Mouse (Mus musculus): ENCODE data around the gene Olig1. TPM values are rescaled to one million over a fixed set of nuclear protein-coding genes. Genes with fewer than 3 reads are reported as not detected.

The Olig1 gene
- total RNA-seq, 2 experiments from 2014 or later = not detected

- ATAC-seq (replicated peaks; ENCODE audit: low FRiP score, poor library complexity, severe bottlenecking) = no peak
Measured at GRCm38 (mm10) chr16:91301454-91301853, 31.9 kb downstream of the Olig1 start.

DNA sequence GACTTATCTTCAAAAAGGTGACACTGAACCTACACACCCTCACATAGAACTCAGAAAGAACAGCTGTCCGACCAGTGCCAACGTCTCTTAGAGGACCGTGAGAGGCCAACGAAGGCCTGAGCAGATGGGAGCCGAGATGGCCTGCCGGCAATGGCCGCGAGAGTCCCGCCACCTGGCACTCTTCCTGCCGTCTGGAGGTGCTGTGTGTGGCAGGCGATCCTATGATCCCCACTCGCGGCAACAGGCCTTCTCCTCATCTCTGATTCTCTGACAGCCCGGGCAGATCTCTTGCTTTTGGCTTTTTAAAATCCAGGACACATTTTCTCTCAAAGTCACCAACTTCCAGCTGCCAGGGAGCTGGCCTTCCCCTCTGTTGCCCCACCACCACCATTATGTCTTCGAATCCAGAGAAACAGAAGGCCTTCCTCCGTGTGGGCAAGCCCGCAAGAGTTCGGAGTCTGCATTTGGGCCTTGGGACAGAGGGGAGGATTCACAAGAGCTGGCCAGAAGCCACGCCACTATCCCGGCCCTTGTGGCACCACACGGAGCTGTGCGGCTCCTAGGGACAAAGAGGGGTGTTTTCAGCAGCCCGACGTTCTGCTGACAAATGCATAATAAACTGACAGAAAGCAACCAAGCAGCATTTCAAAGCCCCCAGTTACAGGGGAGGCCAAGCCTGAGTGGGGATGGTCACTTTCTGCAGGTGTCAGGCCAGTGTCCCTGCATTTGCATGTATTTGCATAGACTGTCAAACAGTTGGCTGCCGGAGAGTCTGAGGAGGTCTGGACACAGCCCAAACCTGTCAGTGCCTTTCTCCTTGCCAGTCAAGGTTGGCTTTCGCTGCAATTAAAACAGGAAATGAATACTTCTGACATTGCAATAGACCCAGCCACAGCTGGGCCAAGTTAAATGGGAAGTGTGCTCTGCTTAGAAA is 34.5 kb downstream of the Olig1 start:
- no peak for ATAC-seq (replicated peaks; ENCODE audit: low FRiP score, poor library complexity, severe bottlenecking)

DNA sequence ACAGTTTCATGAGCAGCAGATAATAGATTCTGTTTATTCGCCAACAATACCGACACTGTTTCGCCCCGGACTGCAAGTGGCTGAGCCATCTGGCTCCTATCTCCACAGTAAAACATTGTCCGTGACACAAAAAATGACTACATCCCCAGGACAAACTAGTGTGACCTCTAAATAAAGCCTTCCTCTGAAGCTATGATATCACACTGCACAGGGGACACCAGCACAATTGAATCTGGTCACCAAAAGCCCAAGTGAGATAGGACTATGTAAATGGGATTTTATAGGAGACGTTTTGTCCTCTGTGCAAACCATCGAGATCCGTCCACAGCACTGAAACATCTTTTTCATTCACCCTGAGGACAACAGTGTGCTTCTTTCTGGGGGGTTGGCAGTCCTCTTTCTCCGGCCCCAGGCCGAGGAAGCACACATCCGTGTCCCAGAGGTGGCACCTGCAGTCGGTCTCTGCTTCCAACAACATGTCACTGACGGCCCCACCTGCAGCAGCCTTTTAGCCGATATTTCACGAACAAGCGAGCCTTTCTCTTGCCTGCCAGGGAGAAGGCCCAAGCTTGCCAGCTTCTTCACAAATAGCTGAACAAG is 36.0 kb downstream of the Olig1 start:
- ATAC-seq (replicated peaks; ENCODE audit: low FRiP score, poor library complexity, severe bottlenecking) = no peak

DNA sequence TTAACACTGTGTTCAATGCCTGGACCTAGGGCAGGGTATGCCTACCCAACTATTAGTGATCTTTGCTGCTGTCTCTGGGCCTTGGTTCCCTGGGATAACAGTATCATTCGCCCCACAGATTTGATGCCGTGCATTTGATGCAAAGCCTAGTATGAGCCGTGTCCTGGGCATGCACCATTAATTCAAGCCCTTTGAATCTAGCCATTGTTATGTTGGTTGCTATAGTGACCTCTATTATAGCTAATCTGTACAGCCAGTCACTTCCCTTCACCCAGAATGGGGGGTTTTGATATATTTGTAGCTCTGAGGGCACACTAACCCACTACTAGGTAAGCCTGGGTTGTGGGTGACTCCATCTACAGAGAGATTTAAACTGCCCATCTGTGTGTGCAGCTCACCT is 40.3 kb downstream of the Olig1 start:
- ATAC-seq (replicated peaks; ENCODE audit: low FRiP score, poor library complexity, severe bottlenecking) = no peak

DNA sequence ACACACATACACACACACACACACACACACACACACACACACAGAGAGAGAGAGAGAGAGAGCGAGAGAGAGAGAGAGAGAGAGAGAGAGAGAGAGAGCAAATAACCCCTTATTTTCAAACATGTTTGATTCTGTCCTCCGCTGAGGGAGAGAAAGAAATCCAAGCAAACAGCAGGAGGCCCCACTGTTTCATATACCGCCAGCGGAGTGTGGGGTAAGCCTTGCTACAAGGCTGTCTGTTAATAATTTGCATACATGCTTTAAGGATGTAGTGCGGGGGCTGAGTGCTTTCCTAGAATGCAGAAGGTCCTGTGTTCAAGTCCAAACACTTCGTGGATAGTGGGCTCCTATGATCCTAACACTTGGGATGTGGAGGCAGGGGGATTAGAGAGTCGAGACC is 43.3 kb downstream of the Olig1 start:
- no peak for ATAC-seq (replicated peaks; ENCODE audit: low FRiP score, poor library complexity, severe bottlenecking)

DNA sequence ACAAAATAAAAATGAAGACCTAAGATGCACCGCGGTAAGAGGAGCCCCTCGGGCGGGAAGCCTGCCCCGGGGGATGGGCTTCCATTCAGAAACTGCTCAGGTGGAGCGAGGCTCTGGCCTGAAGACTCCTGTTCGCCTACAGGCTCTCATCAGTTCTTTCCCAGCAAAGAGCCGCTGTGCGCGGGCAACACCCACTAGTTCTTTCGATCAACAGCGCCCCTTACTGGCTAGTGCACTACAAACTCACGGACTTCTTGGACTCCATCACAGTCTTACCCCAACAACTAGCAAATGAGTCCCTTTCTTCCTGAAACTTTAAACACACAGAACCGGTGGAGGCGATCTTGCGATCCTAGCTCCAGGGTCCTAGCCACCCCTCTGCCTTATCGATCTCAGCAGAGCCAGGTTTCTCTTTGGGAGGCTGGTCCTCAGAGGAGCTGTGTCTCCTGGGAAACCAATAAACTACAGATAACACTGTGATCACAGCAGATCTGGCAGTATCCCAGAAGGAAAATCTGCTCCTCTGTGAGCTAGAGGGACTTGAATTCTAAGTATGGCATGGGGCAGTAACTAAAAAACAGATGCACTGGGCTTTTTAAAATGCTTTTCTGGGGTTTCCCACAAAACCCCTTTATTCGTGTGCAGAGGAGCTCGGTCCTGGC is 44.7 kb downstream of the Olig1 start:
- peak; percentile 71 for ATAC-seq (replicated peaks; ENCODE audit: low FRiP score, poor library complexity, severe bottlenecking)

DNA sequence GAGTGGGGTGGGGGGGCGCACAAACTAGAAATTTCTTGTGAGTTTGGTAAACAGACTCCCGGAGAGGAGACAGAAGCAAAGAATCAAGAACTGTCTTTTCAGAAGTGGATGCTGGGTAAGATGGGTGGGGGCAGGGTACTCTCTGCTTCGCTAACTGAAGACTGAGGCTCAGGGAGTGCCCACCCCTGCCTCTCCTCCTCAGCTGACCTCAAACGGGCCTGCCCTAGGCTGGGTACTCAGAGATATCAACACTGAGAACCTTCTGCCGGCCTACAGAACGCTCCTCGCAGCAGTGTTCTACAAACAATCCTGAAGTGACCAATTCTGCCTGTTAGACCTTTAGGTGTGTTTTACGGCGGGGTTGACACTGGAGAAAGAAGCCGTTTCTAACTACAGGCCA is 50.6 kb downstream of the Olig1 start:
- no peak for ATAC-seq (replicated peaks; ENCODE audit: low FRiP score, poor library complexity, severe bottlenecking)

DNA sequence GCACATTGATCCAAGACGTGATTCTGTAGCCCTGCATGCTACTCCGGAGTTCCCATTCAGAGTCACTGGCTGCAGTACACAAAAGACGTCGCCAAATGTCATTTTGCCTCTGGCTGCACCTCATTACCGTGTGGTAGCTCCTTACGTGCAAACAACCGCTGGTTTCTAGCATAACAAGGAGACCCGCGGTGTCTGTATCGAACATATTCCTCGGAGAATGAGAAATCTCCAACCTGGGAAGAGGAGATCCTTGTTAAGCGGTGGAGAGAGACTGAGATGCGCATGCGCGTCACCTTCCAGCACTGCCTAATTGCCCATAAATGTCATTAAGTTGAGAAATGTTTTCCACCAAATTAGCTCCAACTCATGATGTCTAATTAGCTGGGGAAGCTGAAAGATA is 51.0 kb downstream of the Olig1 start:
- no peak for ATAC-seq (replicated peaks; ENCODE audit: low FRiP score, poor library complexity, severe bottlenecking)

Other genes starting within 250 kb of the Olig1 start
- 147 and 193 TPM in 2 replicates for gene Paxbp1, start 225.2 kb upstream of the Olig1 start, total RNA-seq (2015; ENCODE audit: low replicate concordance)
- gene Paxbp1, start 225.2 kb upstream of the Olig1 start, total RNA-seq (2017; ENCODE audit: low replicate concordance) = 152 and 209 TPM in 2 replicates
- not detected in 2 replicates for gene 4932438H23Rik, start 174.7 kb upstream of the Olig1 start, total RNA-seq (2015; ENCODE audit: low replicate concordance)
- gene 4932438H23Rik, start 174.7 kb upstream of the Olig1 start, total RNA-seq (2017; ENCODE audit: low replicate concordance) = not detected in 2 replicates
- not detected in 2 replicates for gene Olig2, start 44.3 kb upstream of the Olig1 start, total RNA-seq (2015; ENCODE audit: low replicate concordance)
- not detected in 2 replicates for gene Olig2, start 44.3 kb upstream of the Olig1 start, total RNA-seq (2017; ENCODE audit: low replicate concordance)
- 94.3 and 165 TPM in 2 replicates for gene Ifnar2, start 103.0 kb downstream of the Olig1 start, total RNA-seq (2015; ENCODE audit: low replicate concordance)
- 71.6 and 141 TPM in 2 replicates for gene Ifnar2, start 103.0 kb downstream of the Olig1 start, total RNA-seq (2017; ENCODE audit: low replicate concordance)
- gene Gm21970, start 121.9 kb downstream of the Olig1 start, total RNA-seq (2015; ENCODE audit: low replicate concordance) = 4.7 and 12.6 TPM in 2 replicates
- gene Gm21970, start 121.9 kb downstream of the Olig1 start, total RNA-seq (2017; ENCODE audit: low replicate concordance) = not detected in 2 replicates
- gene Il10rb, start 136.4 kb downstream of the Olig1 start, total RNA-seq (2015; ENCODE audit: low replicate concordance) = 21.8 and 37.8 TPM in 2 replicates
- gene Il10rb, start 136.4 kb downstream of the Olig1 start, total RNA-seq (2017; ENCODE audit: low replicate concordance) = 20.5 and 33.1 TPM in 2 replicates
- gene Ifnar1, start 215.5 kb downstream of the Olig1 start, total RNA-seq (2015; ENCODE audit: low replicate concordance) = 31.9 and 32.1 TPM in 2 replicates
- 38.1 and 46.3 TPM in 2 replicates for gene Ifnar1, start 215.5 kb downstream of the Olig1 start, total RNA-seq (2017; ENCODE audit: low replicate concordance)